Mouse (Mus musculus): ENCODE data around the gene Cd244a. TPM values are rescaled to one million over a fixed set of nuclear protein-coding genes. Genes with fewer than 3 reads are reported as not detected.
A peak's percentile ranks its signal among the peaks of the same experiment; 100 is the strongest.

Gene Cd244a
- total and polyA plus RNA-seq, 3 experiments = not detected

DNA sequence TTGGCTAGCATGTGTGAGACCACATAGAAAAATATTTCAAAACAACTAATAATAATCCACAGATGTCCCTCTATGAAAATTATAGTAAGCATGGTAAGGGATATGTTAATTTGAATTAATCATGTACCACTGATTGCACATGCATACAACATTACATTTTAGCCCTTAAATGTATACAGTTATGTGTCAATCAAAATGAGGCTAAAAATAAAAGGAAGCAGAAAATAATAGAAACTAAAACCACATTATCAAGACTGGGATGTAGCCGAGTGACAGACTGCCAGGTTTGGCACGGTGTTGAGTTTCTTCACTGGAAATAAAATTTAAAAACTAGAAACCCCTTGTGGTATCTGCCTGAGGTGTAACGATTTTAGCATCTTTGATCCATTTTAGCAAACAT lies 60.7 kb downstream of the Cd244a start:
- Histone ChIP-seq H3K4me1 (ENCODE audit: control insufficient read depth in 1 of 2, insufficient read depth in 2 of 2, low read length in 2 of 2) (peaks cover 3 to 4% of the 10 kb centered on the region in 2 experiments; a peak in 2 of 4 replicates), H3K9ac (ENCODE audit: control insufficient read depth, low read depth, low read length, poor library complexity, severe bottlenecking) (no peak overlapping the region), H3K9me3 (replicated peaks; ENCODE audit: insufficient read depth, low read length) (no peaks in the 10 kb centered on the region), H3K27ac (ENCODE audit: control insufficient read depth, low read depth, low read length) (no peak overlapping the region), H3K79me2 (ENCODE audit: control insufficient read depth, insufficient read depth, low read length, poor library complexity) (no peaks in the 10 kb centered on the region), H3K27me3 (ENCODE audit: control insufficient read depth in 1 of 2, insufficient read depth in 2 of 2, low read length in 2 of 2) (0 out of 4 replicates have a peak, but pooled peaks cover 0 to 1% of the 10 kb centered on the region in 2 experiments), H3K4me3 (ENCODE audit: control insufficient read depth in 1 of 2, insufficient read depth in 1 of 2, low read depth in 2 of 2, low read length in 2 of 2) (no peak overlapping the region), H3K36me3 (ENCODE audit: control insufficient read depth in 1 of 2, insufficient read depth in 2 of 2, low read length in 2 of 2) (0 out of 4 replicates have a peak, but pooled peaks cover 0 to 3% of the 10 kb centered on the region in 2 experiments)
- no peak for DNase-seq (ENCODE audit: low read depth, low spot score)
- TF ChIP-seq ETS1 (IDR thresholded peaks at IDR 0.05; ENCODE audit: low read depth, low read length) = 0 out of 2 replicates have a peak, but pooled peaks have one; percentile 22
- TF ChIP-seq MEF2A (IDR thresholded peaks at IDR 0.05; ENCODE audit: extremely low read depth, insufficient replicate concordance, low read depth, low read length, poor library complexity, severe bottlenecking) = peak; percentile 83; the same call in 1 of the 2 replicates
- TF ChIP-seq ELF1 (IDR thresholded peaks at IDR 0.05; ENCODE audit: low read depth, low read length) = no peak
- no peak for TF ChIP-seq TBP (IDR thresholded peaks at IDR 0.05; ENCODE audit: low read depth, low read length)

- Histone ChIP-seq H3K79me2 (ENCODE audit: control insufficient read depth, insufficient read depth, low read length, poor library complexity) (no peaks in the 10 kb centered on the region), H3K27ac (ENCODE audit: control insufficient read depth, low read depth, low read length) (no peak overlapping the region), H3K36me3 (ENCODE audit: control insufficient read depth in 1 of 2, insufficient read depth in 2 of 2, low read length in 2 of 2) (0 out of 4 replicates have a peak, but pooled peaks cover 0 to 3% of the 10 kb centered on the region in 2 experiments), H3K4me1 (ENCODE audit: control insufficient read depth in 1 of 2, insufficient read depth in 2 of 2, low read length in 2 of 2) (peaks cover 3 to 4% of the 10 kb centered on the region in 2 experiments; a peak in 2 of 4 replicates), H3K4me3 (ENCODE audit: control insufficient read depth in 1 of 2, insufficient read depth in 1 of 2, low read depth in 2 of 2, low read length in 2 of 2) (no peak overlapping the region), H3K27me3 (ENCODE audit: control insufficient read depth in 1 of 2, insufficient read depth in 2 of 2, low read length in 2 of 2) (0 out of 4 replicates have a peak, but pooled peaks cover 0 to 1% of the 10 kb centered on the region in 2 experiments), H3K9me3 (replicated peaks; ENCODE audit: insufficient read depth, low read length) (no peaks in the 10 kb centered on the region), H3K9ac (ENCODE audit: control insufficient read depth, low read depth, low read length, poor library complexity, severe bottlenecking) (no peak overlapping the region)
- TF ChIP-seq MYB (IDR thresholded peaks at IDR 0.05; ENCODE audit: low read depth, low read length) (no peak), MEF2A (IDR thresholded peaks at IDR 0.05; ENCODE audit: extremely low read depth, insufficient replicate concordance, low read depth, low read length, poor library complexity, severe bottlenecking) (no peak), ETS1 (IDR thresholded peaks at IDR 0.05; ENCODE audit: low read depth, low read length) (no peak), RAD21 (IDR thresholded peaks at IDR 0.05; ENCODE audit: low read depth, low read length) (no peak), TCF12 (IDR thresholded peaks at IDR 0.05; ENCODE audit: low read depth, low read length) (no peak), POLR2AphosphoS5 (IDR thresholded peaks at IDR 0.05; ENCODE audit: borderline replicate concordance, low read depth, low read length) (no peak), ZKSCAN1 (IDR thresholded peaks at IDR 0.05; ENCODE audit: low read depth, low read length) (no peak), RCOR1 (IDR thresholded peaks at IDR 0.05; ENCODE audit: low read depth, low read length) (no peak)
- no peak for DNase-seq (ENCODE audit: low read depth, low spot score)
These were observed 61.1 kb downstream of the Cd244a start for GRCm38 (mm10) chr1:171620091-171620490.

GRCm38 (mm10) chr1:171627801-171628200 lies 68.8 kb downstream of the Cd244a start:
- H3K27ac ChIP-seq (ENCODE audit: control insufficient read depth, low read depth, low read length) = no peak overlapping the region
- TF ChIP-seq BHLHE40 (IDR thresholded peaks at IDR 0.05; ENCODE audit: borderline replicate concordance, low read depth, low read length) (no peak), ZNF384 (IDR thresholded peaks at IDR 0.05; ENCODE audit: low read depth, low read length) (no peak), NELFE (IDR thresholded peaks at IDR 0.05; ENCODE audit: low read depth, low read length) (no peak), CHD2 (IDR thresholded peaks at IDR 0.05; ENCODE audit: low read length) (no peak), MYC (IDR thresholded peaks at IDR 0.05; ENCODE audit: low read depth, low read length) (no peak), SMC3 (IDR thresholded peaks at IDR 0.05; ENCODE audit: low read depth, low read length) (no peak), MAZ (IDR thresholded peaks at IDR 0.05; ENCODE audit: low read depth, low read length) (no peak), MXI1 (IDR thresholded peaks at IDR 0.05; ENCODE audit: low read depth, low read length) (no peak), E2F4 (IDR thresholded peaks at IDR 0.05; ENCODE audit: borderline replicate concordance, low read depth, low read length) (no peak), ELF1 (IDR thresholded peaks at IDR 0.05; ENCODE audit: low read depth, low read length) (no peak), KAT2A (conservative IDR thresholded peaks at IDR 0.05; ENCODE audit: low read depth, low read length) (no peak), ZC3H11A (IDR thresholded peaks at IDR 0.05; ENCODE audit: low read depth, low read length) (no peak), NRF1 (IDR thresholded peaks at IDR 0.05; ENCODE audit: insufficient read depth, low read depth, low read length, poor library complexity, severe bottlenecking) (no peak), POLR2AphosphoS2 (IDR thresholded peaks at IDR 0.05; ENCODE audit: low read length) (no peak)
- H3K36me3 ChIP-seq (ENCODE audit: control insufficient read depth in 1 of 2, insufficient read depth in 2 of 2, low read length in 2 of 2) = peaks cover 0 to 10% of the 10 kb centered on the region in 2 experiments; a peak in 2 of 4 replicates
- no peak overlapping the region for H3K4me3 ChIP-seq (ENCODE audit: control insufficient read depth in 1 of 2, insufficient read depth in 1 of 2, low read depth in 2 of 2, low read length in 2 of 2)
- H3K79me2 ChIP-seq (ENCODE audit: control insufficient read depth, insufficient read depth, low read length, poor library complexity) = no peaks in the 10 kb centered on the region
- 0 out of 4 replicates have a peak, but pooled peaks cover 0 to 1% of the 10 kb centered on the region in 2 experiments for H3K27me3 ChIP-seq (ENCODE audit: control insufficient read depth in 1 of 2, insufficient read depth in 2 of 2, low read length in 2 of 2)
- no peak overlapping the region for H3K9ac ChIP-seq (ENCODE audit: control insufficient read depth, low read depth, low read length, poor library complexity, severe bottlenecking)
- DNase-seq (ENCODE audit: low read depth, low spot score) = no peak
- no peaks in the 10 kb centered on the region for H3K9me3 ChIP-seq (replicated peaks; ENCODE audit: insufficient read depth, low read length)
- H3K4me1 ChIP-seq (ENCODE audit: control insufficient read depth in 1 of 2, insufficient read depth in 2 of 2, low read length in 2 of 2) = peaks cover 4% of the 10 kb centered on the region in 2 experiments; a peak in 3 of 4 replicates
